Mouse (Mus musculus) adrenal gland, adult 18-20 months (tissue): ENCODE results near the gene Cog6. TPM values are rescaled to one million over a fixed set of nuclear protein-coding genes. Genes with fewer than 3 reads are reported as not detected.

Source experiments
- total RNA-seq, 2 experiments: library from RNA; stranded (reverse); gene quantifications; 1 replicate in 1 of 2; 2 replicates in 1 of 2; pipeline ENCODE4 v1.2.3; 2021

Cog6 gene
- total RNA-seq, 2 experiments from 2014 or later, result 31.1 to 33.8 TPM

Other genes starting within 250 kb of the Cog6 start
- gene Lhfp, start 24.3 kb upstream of the Cog6 start, total RNA-seq, result 10 to 100 TPM; 18.9 to 20.9 TPM